Mouse (Mus musculus): ENCODE measurements around the gene Irx4.
A peak's percentile ranks its signal among the peaks of the same experiment; 100 is the strongest.

Gene Irx4

DNA sequence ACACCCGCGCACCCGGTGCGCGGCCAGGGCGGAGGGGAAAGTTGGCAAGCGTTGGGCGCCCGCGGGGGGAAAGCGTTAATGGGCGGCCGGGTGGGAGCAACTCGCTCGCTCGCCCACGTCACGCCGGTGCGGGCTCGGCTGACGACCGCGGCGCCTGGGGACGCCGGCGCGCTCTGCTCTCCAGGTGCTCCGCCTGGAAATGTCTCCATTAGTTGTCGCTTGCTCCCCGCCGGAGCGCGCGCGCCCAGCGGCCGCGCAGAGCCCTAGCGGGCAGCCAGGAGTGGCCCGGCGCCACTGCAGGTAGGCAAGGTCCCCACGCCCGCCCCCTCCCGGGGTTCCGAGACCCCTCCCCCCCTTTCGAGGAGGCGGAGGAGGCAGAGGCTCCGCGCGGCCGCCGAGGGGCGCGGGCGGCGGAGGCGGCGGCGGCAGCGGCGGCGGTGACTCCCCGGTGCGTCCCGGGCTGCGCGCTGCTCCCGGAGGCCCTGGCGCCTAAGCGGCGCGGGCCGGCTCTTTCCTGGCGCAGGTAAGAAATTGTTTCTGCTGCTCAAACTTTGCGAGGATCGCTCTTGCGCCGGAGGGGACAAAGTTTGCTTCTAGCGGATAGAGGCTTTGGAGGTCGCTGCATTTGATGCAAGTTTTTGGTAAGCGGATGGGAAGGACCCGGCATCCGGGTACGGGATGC, at the start of gene Irx4:
TSS of gene Irx4 (plus strand) at position 126 of the 682 bp plus-strand sequence.
- DNase-seq (ENCODE audit: low spot score) = no peak

DNA sequence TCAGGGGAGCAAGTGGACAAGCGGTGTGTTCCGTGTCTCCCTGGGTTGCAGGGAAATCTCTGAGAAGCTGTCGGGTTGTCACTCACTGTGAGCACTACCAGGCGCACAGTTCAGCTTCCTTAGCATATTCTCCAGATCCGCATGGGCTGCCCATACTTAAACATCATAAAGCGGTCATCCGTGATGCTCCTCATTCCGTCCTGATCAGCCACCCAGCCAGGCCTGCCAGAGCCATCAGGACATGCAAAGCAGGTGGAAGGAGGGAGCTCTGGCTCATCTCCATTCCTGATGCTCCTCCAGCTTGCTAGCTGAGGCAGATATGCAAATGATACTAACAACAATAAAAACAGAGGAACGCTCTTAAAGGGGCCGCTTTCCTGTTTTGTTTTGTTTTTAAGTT, 46.0 kb upstream of the Irx4 start:
- DNase-seq (ENCODE audit: low spot score) = no peak

DNA sequence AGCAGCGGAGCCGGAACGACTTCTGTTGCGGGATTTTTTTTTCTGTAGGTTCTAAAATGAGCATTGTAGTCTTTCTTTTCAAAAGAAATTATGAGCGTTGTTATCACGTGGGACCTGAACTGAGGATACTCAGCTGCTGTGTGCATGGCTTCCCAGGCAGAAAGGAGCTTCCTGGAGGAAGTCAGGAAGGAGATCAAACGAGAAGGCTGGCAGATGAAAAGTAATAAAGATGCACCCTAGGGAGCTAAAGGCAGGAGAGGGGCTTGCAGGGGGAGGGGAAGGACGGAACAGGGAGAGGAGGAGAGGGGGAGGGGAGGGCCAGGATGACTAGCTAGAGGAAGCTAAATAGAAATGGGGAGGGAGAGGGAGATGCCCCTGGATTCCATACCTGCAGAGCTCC, 23.8 kb upstream of the Irx4 start:
- peak; percentile 28 for DNase-seq (ENCODE audit: low spot score)

DNA sequence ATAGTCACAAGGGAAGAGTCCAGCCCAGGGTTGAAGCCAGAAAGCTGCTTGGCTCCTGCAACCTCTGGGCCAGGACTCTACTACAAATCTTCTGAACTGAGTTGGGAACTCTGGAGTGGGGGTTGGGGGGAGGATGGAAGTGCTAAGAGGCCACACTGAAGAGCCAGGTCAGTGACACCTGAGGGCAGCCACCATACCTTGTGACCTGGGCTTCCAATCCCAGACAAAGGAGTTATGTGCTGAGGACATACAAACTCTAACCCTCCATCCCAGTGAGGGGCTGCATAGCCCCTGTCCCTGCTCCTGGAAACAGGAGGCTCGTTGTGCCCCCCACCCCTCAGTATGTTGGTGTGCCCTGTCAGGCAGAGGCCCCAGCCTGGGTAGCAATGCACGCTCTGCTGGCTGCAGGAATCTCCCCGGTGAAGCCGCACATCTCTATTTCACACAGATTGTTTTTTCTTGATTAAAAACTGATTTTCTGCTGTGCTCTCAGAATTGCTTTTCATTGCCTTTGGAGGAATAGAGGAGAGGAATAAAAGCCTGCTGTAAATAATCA, 21.0 kb upstream of the Irx4 start:
- peak; percentile 20 for DNase-seq (ENCODE audit: low spot score)

DNA sequence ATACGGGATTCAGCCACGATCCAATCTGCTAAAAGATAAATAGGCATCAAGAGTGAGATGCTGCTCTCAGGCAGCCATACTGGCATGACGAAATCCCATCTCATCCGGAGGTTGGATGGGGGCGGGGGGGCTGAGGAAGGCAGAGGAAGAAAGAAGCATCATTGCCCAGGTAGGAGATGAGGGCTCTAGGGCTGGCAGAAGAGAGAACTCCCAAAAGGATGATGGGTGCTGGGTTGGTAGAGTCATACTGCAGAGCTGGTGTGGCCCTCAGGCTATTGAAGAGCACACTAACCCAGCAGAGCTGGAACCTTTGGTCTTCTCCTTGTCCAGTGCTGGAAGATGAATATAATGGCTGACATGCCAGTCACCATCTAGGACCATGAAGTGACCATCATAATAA, 17.7 kb upstream of the Irx4 start:
- DNase-seq (ENCODE audit: low spot score) = peak; percentile 14

DNA sequence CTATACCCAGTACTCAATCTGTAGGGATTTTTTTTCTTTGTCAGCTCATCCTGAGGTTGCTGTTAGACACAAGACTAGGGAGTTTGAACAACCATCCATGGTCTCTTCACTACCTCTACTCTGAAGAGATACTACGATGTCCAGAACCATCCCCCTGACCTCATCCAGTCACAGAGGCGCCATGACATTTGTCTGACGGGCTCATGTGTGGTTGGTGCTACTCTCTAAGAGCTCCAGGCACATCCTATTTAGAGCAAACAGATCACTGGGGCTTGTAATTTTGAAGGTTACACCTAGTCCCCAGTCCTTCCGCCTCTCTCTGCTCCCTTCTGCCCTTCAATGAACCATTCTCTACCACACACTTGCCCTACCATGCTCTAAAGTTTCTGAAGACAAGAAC, 13.3 kb upstream of the Irx4 start:
- peak; percentile 16 for DNase-seq (ENCODE audit: low spot score)

DNA sequence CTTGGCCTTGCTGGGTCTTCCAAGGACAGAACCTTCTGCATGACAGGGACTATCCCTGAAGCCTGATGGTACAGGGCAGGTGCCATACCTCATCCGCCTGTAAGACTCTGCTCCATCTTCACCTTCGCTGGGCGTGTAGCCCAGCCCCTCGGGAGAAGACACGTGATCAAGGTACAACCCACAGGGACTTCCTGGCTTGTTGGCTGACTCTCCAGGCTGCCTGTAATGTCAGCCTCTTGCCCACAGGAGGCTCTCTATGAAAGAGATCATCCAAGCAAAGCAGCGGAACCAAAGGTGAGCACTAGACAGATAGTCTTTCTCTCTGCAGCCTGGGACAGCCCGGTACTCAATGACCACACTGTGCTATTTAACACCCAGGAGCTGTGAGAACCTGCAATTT, 9.1 kb upstream of the Irx4 start:
- no peak for DNase-seq (ENCODE audit: low spot score)

DNA sequence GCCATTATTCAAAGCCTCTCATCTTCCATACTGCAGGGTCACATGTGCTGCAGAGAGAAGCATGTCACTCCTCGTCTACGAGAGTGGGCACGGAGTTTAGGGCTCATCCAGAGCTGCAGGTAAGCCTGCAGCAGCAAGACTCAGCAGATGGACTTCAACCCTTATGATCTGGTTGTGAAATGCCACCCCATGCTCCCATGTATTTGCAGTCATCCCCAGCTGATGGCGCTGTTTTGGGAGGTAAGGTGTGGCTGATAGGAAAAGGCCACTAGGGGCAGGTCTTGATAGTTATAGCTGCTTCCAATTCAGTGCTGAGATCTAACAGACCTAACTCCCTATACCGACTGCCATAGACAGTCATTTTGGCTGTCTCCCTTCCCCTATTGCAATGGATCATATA, 8.3 kb upstream of the Irx4 start:
- no peak for DNase-seq (ENCODE audit: low spot score)

DNA sequence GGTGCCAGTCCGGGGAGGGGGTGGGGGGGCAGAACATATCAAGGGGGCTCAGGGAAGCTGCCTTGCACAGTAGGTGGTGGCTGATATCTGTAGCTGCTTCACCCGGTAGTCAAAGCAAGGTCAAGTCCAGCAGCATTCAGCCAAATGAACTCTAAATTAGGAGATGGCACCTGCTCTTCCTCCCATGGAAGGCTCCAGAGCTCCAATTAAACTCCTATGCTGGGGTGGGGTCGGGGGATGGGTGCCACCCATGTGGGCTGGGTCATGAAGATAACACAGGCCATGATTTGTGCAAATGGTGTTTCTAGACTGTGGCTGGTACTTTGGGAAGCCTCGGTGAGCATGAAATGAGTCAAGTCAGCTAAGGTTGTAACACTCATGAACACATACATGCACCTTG, 1.9 kb upstream of the Irx4 start:
- DNase-seq (ENCODE audit: low spot score) = no peak

DNA sequence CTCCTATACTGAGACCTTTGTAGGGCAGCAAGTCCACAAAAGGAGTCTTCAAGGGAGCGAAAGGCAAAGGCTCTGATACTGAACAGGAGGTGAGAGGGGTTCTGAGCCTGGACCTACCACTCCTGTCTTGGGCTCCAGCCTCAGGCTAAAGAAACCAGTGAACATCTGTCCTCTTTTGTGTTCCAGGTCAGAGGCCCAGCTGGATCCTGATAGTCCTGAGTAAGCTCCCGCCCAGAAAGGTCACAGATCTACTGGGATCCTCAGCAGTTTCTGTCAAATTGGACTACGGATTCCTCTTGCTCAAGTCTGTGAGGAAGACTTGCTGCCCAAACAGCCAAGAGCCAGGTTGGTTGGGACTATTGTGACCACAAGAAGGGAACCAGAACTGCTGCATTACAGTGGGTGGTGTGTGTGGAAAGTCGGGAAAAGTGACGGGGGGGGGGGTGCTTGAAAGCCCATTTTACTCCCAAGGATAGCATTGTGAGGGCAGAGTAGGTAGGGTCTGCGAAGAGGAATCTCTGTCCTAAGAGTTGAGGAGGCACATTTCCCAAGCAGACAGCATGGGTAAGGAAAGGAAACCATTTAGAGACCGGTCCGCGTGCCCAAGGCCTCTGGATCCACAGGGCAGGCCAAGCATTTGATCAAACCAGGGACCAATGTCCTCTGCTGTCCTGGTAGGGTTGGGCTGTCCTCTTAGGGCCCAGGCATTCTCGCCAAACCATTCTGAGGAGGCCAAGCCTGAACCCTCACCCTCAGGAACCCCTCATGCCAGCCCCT, 514 bp upstream of the Irx4 start:
- DNase-seq (ENCODE audit: low spot score) = no peak

DNA sequence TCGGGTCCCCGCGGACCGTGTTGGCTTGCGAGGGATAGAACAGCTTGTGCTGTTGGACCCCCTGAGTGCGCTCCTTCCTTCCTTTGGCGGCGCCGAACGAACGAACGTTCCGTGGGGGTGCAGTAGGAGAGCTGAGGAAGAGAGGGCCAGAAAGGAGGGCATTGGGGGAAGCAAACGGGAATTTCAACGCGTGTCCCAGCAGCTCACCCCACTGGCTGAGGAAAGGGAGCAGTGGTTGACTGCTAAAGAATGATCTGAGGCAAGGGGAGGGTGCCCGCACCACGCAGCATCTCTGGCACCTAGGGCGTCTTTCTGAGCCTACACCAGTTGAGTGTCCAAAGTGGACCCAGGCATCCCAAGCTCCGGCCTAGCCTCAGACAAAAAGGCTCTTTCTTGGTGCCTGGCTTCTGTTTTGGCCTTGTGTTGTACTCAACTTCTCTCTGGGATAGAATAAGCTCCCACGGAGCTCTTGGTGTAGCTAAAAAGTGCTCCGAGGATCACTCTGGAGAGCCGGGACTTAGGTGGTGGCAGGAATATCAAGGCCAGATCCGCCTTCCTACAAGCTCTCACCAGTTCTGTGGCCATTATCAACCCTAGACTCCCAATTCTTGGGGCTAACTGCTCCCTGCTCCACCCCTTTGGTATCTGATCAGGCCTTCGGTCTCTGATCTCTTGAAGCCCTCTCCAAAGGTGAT, 904 bp downstream of the Irx4 start:
- DNase-seq (ENCODE audit: low spot score) = no peak

DNA sequence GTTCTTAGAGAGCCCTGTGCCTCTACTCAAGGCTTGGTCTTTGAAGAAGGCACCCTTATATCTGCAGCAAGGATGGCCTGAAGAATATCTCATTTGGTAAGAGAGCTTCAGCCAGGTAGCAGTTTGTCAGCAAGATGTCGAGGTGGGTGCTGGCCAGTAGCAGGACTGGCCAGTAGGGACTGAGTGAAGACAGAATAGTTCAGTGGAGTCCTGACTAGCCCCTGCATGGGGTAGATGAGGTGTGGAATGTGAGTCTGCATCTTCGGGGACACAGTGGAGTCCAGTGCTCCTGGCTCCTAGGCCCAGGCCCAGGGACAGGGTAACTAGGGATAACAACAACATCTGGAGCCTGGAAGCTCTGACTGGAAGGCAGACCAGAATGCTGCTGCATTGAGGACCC, 1.6 kb downstream of the Irx4 start:
- DNase-seq (ENCODE audit: low spot score) = no peak

DNA sequence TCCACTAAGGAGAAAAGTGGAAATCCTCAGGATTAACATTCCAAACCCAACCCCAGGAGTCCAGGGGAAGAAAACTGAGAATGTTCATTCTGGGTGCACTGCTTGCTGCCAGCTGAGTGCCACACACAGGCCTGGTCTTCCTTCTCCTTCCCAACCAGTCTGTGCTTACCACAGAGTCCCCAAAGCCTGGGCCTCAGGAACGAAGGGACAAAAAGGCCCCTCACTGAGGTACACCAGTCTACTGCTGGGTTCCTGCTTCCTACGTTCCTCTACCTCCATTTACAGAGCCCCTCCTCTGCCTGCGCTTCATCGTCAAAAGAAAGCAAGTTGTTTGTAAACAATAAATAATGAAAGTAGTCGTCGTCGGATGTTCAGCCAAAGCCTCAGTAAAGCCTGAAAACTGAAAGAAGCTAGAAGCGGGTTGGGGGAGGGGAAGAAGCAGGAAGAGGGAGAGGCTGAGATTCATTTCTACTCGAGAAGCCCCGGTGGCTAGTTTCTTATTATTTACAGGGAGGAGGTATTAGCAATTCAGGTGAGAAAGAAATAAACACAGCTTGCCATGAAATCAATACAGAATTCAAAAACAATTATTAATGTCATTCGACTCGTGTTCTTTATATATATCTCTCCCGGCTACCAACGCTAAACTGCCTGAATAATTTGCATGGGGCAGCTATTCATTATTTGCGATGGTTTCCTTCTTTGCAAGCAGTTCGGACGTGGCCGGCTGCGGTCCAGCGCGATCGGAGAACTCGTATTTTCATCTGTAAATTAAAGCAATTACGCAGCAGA, 2.3 kb downstream of the Irx4 start:
- no peak for DNase-seq (ENCODE audit: low spot score)

DNA sequence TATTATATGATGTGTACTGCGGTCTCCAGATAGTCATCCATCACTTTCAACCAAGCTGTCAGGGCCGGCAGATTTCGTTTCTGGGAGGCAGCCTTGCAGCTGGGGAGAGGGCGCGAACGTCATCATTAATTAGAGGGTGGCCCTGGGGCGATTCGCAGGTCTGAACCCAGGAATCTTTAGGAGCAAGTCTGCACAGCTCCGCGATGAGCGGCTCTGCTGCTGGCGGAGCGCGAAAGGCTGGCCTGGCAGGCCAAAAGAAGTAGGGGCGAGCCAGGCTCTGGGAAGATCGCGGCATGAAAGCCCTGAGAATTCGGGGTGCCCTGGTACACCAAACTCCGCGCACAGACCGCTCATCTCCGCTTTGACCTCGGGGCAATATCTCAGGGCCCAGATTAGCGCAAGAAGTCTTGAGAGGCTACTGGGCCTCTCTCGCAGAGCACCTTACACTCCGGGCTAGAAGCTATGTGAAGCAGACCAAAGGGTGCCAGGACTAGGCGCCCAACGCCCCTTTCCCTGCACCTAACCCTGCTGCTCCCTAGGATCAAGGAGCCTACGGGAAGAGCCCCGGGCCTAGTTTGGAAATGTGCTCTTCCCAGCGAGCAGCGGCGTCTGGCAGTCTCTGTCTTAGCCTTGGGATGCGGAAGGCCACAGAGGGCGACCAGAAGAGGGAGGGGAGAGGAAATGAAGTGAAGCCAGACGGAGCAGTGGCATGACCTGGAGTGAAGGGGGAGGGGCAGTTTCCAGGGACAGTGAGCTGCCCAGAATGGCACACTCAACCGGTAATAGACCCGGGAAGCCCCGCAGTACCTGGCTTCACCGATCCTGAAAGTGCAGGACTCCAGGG, 3.1 kb downstream of the Irx4 start:
- DNase-seq (ENCODE audit: low spot score) = no peak

DNA sequence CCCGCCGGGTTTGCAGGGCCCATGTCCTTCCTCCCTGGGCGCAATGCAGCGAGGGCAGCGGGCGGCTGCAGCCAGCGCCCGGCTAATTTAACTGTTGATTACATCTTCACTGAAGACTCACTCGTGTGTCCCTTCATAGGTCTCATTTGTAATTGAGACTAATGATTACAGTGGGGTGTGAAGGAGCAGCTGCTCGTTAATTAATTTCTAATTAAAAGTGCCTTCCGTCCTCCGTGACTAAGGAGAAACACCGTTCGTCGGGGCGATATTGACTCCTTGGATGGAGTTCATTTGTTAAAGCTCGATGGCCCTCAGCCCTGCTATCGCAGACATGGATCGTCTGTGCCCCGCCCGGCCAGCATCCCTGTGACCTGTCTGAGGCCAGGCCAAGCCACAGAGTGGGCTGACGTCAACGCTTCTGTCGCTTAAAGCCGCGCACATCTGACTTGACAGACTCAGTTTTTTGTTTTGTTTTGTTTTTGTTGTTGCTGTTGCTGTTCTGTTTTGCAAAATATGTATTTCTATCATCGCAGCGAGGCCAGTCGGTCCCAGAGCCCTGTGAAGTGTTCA, 4.0 kb downstream of the Irx4 start:
- DNase-seq (ENCODE audit: low spot score) = no peak

DNA sequence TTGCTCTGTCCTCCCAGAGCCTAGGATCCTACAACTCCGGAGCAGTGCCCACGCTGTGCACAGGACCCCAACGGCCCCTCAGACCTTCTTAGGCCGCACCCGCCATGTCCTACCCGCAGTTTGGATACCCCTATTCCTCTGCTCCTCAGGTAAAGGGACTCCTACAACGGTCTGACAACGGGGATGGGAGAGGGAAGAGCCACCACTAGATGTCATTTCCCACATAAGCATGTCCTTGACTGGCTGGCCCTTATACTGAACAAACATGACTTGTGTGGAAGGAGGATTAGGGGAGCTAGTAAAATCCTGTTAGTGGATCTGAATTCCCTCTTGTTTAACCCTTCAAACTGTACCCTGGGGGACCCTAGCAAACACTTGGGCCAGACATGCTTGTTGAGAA, 4.6 kb downstream of the Irx4 start:
- no peak for DNase-seq (ENCODE audit: low spot score)

DNA sequence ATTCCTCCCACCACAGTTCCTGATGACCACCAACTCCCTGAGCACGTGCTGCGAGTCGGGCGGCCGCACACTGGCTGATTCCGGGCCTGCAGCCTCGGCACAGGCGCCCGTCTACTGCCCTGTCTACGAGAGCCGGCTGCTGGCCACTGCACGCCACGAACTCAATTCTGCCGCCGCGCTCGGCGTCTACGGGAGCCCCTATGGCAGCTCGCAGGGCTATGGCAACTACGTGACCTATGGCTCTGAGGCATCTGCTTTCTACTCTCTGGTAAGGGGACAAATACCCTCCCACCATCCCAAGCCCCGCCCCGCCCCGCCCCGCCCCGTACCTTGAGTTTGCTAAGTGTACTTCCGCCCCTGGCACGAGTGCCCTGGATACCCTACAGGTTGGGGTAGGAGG, 5.2 kb downstream of the Irx4 start:
- DNase-seq (ENCODE audit: low spot score) = no peak

DNA sequence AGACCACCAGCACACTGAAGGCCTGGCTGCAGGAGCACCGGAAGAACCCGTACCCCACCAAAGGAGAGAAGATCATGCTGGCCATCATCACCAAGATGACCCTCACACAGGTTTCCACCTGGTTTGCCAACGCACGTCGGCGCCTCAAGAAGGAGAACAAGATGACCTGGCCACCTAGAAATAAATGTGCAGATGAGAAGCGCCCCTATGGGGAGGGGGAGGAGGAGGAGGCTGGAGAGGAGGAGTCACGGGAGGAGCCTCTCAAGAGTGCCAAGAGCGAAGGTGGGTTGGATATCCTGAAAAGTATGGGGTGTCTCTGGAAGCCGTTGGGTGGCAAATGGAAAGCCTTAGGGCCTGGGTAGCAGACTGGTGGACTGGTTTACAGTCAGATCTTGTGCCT, 7.3 kb downstream of the Irx4 start:
- no peak for DNase-seq (ENCODE audit: low spot score)

DNA sequence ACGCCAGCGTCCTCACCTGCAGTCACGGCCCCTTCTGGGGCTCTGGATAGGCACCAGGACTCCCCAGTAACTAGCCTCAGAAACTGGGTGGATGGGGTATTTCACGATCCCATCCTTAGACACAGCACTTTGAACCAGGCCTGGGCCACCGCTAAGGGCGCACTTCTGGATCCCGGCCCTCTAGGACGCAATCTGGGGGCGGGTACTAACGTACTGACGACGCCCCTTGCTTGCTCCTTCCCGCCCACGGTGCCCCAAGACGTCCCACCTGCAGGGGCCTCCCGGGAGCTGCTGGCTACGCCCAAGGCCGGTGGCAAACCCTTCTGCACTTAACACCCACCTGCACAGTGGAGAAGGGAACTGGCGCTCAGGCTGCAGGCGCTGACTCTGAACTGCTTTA, 8.4 kb downstream of the Irx4 start:
- no peak for DNase-seq (ENCODE audit: low spot score)

DNA sequence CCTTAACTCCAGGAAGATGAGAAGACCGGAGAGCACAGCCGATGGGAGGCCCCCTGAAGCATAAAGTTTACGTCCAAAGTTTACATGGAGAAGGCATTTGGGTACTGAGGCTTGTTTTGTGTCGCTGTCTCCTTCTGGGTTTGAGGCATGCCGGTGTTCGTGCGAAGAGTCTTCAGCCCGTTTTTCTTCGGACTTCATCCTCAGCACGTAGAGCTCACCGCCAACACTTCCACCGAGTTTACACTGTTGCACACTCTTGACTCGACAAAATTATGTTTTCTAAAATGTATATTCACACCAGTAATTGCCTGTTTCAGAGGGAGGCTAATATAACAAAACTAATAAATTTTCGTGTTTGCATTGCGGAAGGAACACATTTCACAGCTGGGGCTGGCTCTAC, 9.0 kb downstream of the Irx4 start:
- DNase-seq (ENCODE audit: low spot score) = no peak

DNA sequence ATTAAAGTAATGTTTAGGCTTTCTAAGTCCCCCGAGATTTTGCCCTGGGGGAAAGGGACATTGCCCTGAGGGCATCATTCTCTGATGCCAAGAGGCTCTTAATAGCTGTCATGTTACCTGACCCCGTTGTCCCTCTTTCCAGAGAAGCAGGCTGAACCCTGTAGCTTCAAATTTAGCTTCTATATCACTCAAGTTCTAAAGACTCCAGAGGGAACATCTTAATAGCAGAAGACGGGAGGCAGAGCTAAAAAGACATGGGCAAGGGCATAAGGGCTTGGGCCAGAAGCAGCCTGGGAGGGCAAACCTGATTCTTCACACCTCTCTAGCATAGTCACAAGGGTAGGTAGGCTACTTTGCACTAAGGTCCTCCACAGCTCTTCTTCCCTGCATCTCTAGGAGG, 9.6 kb downstream of the Irx4 start:
- no peak for DNase-seq (ENCODE audit: low spot score)

Data from testis, postnatal 10 days (tissue).